Mouse (Mus musculus) spleen, adult 2 months (tissue): ENCODE results near the gene Chmp3. TPM values are rescaled to one million over a fixed set of nuclear protein-coding genes. Genes with fewer than 3 reads are reported as not detected.

Source experiments
- DNase-seq, 2 experiments: peaks; one replicate each; pipeline versions ENCODE4 v3.0.0 to v3.0.0-alpha.2; 2012 to 2021; ENCODE audit warnings: low spot score in 2 of 2, low read depth in 1 of 2
- H3K27ac ChIP-seq: fragments of 200-500 bp; 2 replicates; pipeline ENCODE4 v1.5.1; 2012; ENCODE audit warnings: low read length, inconsistent platforms; ENCODE audit not compliant: insufficient read depth
- H3K27me3 ChIP-seq: fragments of 200-500 bp; 2 replicates; pipeline ENCODE4 v1.6.1; 2012; ENCODE audit warnings: mild to moderate bottlenecking, moderate library complexity, low read length, inconsistent platforms; ENCODE audit not compliant: control insufficient read depth, insufficient read depth
- H3K36me3 ChIP-seq: fragments of 200-500 bp; 2 replicates; pipeline ENCODE4 v1.6.1; 2012; ENCODE audit warnings: mild to moderate bottlenecking, low read length, inconsistent platforms; ENCODE audit not compliant: control insufficient read depth, insufficient read depth
- H3K4me1 ChIP-seq: fragments of 200-500 bp; 2 replicates; pipeline ENCODE4 v1.6.1; 2011; ENCODE audit warnings: inconsistent platforms; ENCODE audit not compliant: control insufficient read depth, insufficient read depth, insufficient read length
- H3K4me3 ChIP-seq: fragments of 200-500 bp; 2 replicates; pipeline ENCODE4 v1.5.1; 2011; ENCODE audit warnings: mild to moderate bottlenecking, inconsistent platforms; ENCODE audit not compliant: insufficient read depth, insufficient read length; ENCODE audit errors: extremely low read depth
- CTCF ChIP-seq: fragments of 200-500 bp; IDR thresholded peaks from 2 replicates; pipeline ENCODE4 v1.5.1; 2011; ENCODE audit warnings: mild to moderate bottlenecking, inconsistent platforms; ENCODE audit not compliant: insufficient read depth, insufficient read length, insufficient replicate concordance; ENCODE audit errors: extremely low read depth
- POLR2A ChIP-seq: fragments of 200-500 bp; IDR thresholded peaks from 2 replicates; pipeline ENCODE4 v1.6.1; 2011; ENCODE audit warnings: low read depth, low read length, inconsistent platforms
- WGBS: fragments of 180-500 bp; shearing (Covaris S2); methylation state at CpG from one replicate; pipeline ENCODE4 v1.1.7; 2018; 5-methylcytosine and 5-hydroxymethylcytosine counted together
- polyA plus RNA-seq: library from polyadenylated mRNA; depleted of rRNA; stranded (reverse); fragments of >200 nt; gene quantifications from 2 replicates; pipeline ENCODE4 v1.2.3, GENCODE M21; 2012; rRNA removed

Chmp3 gene
- polyA plus RNA-seq, 1 experiment = 15.3 TPM

GRCm38 (mm10) chr6:71624723-71625122, 81.1 kb downstream of the Chmp3 start:
- Histone ChIP-seq H3K27me3 (no peaks in the 10 kb centered on the region), H3K4me1 (no peaks in the 10 kb centered on the region), H3K4me3 (no peak overlapping the region), H3K27ac (no peak overlapping the region), H3K36me3 (peaks cover 30% of the 10 kb centered on the region)
- no peak for DNase-seq
- TF ChIP-seq CTCF (no peak), POLR2A (no peak)

- no peak for TF ChIP-seq POLR2A
- TF ChIP-seq CTCF = no peak
- WGBS = 94% methylated on average over 2 of the region's 2 CpGs
- Histone ChIP-seq H3K4me3 (no peak overlapping the region), H3K27me3 (no peaks in the 10 kb centered on the region), H3K4me1 (no peaks in the 10 kb centered on the region; the same call in 1 of the 2 replicates), H3K27ac (no peak overlapping the region), H3K36me3 (peaks cover 28% of the 10 kb centered on the region)
- DNase-seq = no peak
Observed at GRCm38 (mm10) chr6:71625984-71626383, 82.4 kb downstream of the Chmp3 start.

GRCm38 (mm10) chr6:71627325-71627724, 83.7 kb downstream of the Chmp3 start:
- Histone ChIP-seq H3K4me3 (no peak overlapping the region), H3K36me3 (peaks cover 23% of the 10 kb centered on the region), H3K27me3 (no peaks in the 10 kb centered on the region), H3K4me1 (no peaks in the 10 kb centered on the region; the same call in none of the 2 replicates), H3K27ac (no peak overlapping the region)
- no peak for TF ChIP-seq CTCF
- no peak for TF ChIP-seq POLR2A
- DNase-seq = no peak

GRCm38 (mm10) chr6:71631196-71631595, 87.6 kb downstream of the Chmp3 start:
- WGBS = 27% methylated on average over 2 of the region's 2 CpGs
- no peaks in the 10 kb centered on the region for H3K27me3 ChIP-seq
- no peak overlapping the region for H3K4me3 ChIP-seq
- TF ChIP-seq CTCF (no peak), POLR2A (no peak)
- DNase-seq = no peak
- H3K27ac ChIP-seq = no peak overlapping the region
- no peaks in the 10 kb centered on the region; the same call in none of the 2 replicates for H3K4me1 ChIP-seq
- H3K36me3 ChIP-seq = peaks cover 12% of the 10 kb centered on the region

- no peaks in the 10 kb centered on the region; the same call in 1 of the 2 replicates for H3K27me3 ChIP-seq
- H3K36me3 ChIP-seq = peaks cover 8% of the 10 kb centered on the region
- H3K4me1 ChIP-seq = no peaks in the 10 kb centered on the region; the same call in none of the 2 replicates
- peak overlapping the region; percentile 86 for H3K4me3 ChIP-seq
- no peak for TF ChIP-seq CTCF
- TF ChIP-seq POLR2A = no peak
- DNase-seq = peak; percentile 14 to 43
- H3K27ac ChIP-seq = peak overlapping the region; percentile 99
- 5% methylated on average over 40 of the region's 42 CpGs for WGBS
Observed at GRCm38 (mm10) chr6:71631706-71632461, 88.3 kb downstream of the Chmp3 start.

Other genes starting within 250 kb of the Chmp3 start
- 0.48 and 0.66 TPM in 2 replicates for gene Smyd1, start 221.6 kb upstream of the Chmp3 start, polyA plus RNA-seq
- 25.6 and 30.2 TPM in 2 replicates for gene Cd8b1, start 221.0 kb upstream of the Chmp3 start, polyA plus RNA-seq
- gene Cd8a, start 170.4 kb upstream of the Chmp3 start, polyA plus RNA-seq = 24.9 and 28.5 TPM in 2 replicates
- 13.8 and 17.7 TPM in 2 replicates for gene Rmnd5a, start 103.2 kb upstream of the Chmp3 start, polyA plus RNA-seq
- 7.3 and 12.2 TPM in 2 replicates for gene Rnf103, start 49.9 kb upstream of the Chmp3 start, polyA plus RNA-seq
- 8.1 and 9.9 TPM in 2 replicates for gene Kdm3a, start 89.2 kb downstream of the Chmp3 start, polyA plus RNA-seq
- gene Reep1, start 163.8 kb downstream of the Chmp3 start, polyA plus RNA-seq = 0.49 and 0.63 TPM in 2 replicates